Mouse (Mus musculus): ENCODE results near the gene Stard10.

Gene Stard10

GRCm38 (mm10) chr7:101369666-101370065 lies 52.8 kb downstream of the Stard10 start:
- DNase-seq (ENCODE audit: low spot score): no peak

- DNase-seq (ENCODE audit: low spot score): no peak
Measured at GRCm38 (mm10) chr7:101373082-101373481, 56.2 kb downstream of the Stard10 start.

- DNase-seq (ENCODE audit: low spot score): peak; percentile 48
Measured at GRCm38 (mm10) chr7:101374155-101374554, 57.3 kb downstream of the Stard10 start.

GRCm38 (mm10) chr7:101376701-101377340 lies 59.9 kb downstream of the Stard10 start:
- DNase-seq (ENCODE audit: low spot score): no peak

GRCm38 (mm10) chr7:101377741-101378262 lies 60.9 kb downstream of the Stard10 start:
- peak; percentile 40 for DNase-seq (ENCODE audit: low spot score)

- no peak for DNase-seq (ENCODE audit: low spot score)
Measured at GRCm38 (mm10) chr7:101378285-101378684, 61.4 kb downstream of the Stard10 start.

- no peak for DNase-seq (ENCODE audit: low spot score)
Measured at GRCm38 (mm10) chr7:101378796-101379465, 62.0 kb downstream of the Stard10 start.

GRCm38 (mm10) chr7:101379732-101380131 lies 62.8 kb downstream of the Stard10 start:
- DNase-seq (ENCODE audit: low spot score): no peak

- DNase-seq (ENCODE audit: low spot score): no peak
Measured at GRCm38 (mm10) chr7:101381512-101381911, 64.6 kb downstream of the Stard10 start.

- DNase-seq (ENCODE audit: low spot score): peak; percentile 10
Measured at GRCm38 (mm10) chr7:101382378-101382777, 65.5 kb downstream of the Stard10 start.

GRCm38 (mm10) chr7:101383756-101384155 lies 66.9 kb downstream of the Stard10 start:
- no peak for DNase-seq (ENCODE audit: low spot score)

GRCm38 (mm10) chr7:101384931-101385330 lies 68.0 kb downstream of the Stard10 start:
- no peak for DNase-seq (ENCODE audit: low spot score)

GRCm38 (mm10) chr7:101385331-101385733 lies 68.4 kb downstream of the Stard10 start:
- DNase-seq (ENCODE audit: low spot score): no peak

GRCm38 (mm10) chr7:101385866-101386452 lies 69.1 kb downstream of the Stard10 start:
- DNase-seq (ENCODE audit: low spot score): no peak

- no peak for DNase-seq (ENCODE audit: low spot score)
Measured at GRCm38 (mm10) chr7:101389256-101389655, 72.4 kb downstream of the Stard10 start.

- no peak for DNase-seq (ENCODE audit: low spot score)
Measured at GRCm38 (mm10) chr7:101391909-101392479, 75.1 kb downstream of the Stard10 start.

- DNase-seq (ENCODE audit: low spot score): peak; percentile 14
Measured at GRCm38 (mm10) chr7:101393015-101393414, 76.1 kb downstream of the Stard10 start.

- DNase-seq (ENCODE audit: low spot score): peak; percentile 65
Measured at GRCm38 (mm10) chr7:101393694-101394504, 77.0 kb downstream of the Stard10 start.

GRCm38 (mm10) chr7:101394569-101394968 lies 77.7 kb downstream of the Stard10 start:
- DNase-seq (ENCODE audit: low spot score): no peak

GRCm38 (mm10) chr7:101395471-101395870 lies 78.6 kb downstream of the Stard10 start:
- DNase-seq (ENCODE audit: low spot score): no peak

All from adipocyte (in vitro differentiated cells).